Mouse (Mus musculus) C2C12 (cell line): ENCODE measurements around the gene Arhgap8. TPM values are rescaled to one million over a fixed set of nuclear protein-coding genes. Genes with fewer than 3 reads are reported as not detected.

Source experiments
- H3K27me3 ChIP-seq: one replicate; pipeline ENCODE4 v1.6.1; 2011; ENCODE audit not compliant: control insufficient read depth, insufficient read depth, insufficient read length
- H3K36me3 ChIP-seq: one replicate; pipeline ENCODE4 v1.6.1; 2011; ENCODE audit not compliant: control insufficient read depth, insufficient read depth
- H3K4me3 ChIP-seq: one replicate; pipeline ENCODE4 v1.5.1; 2011; ENCODE audit warnings: mild to moderate bottlenecking, control low read depth; ENCODE audit not compliant: poor library complexity, insufficient read depth, severe bottlenecking
- H3K79me2 ChIP-seq: one replicate; pipeline ENCODE4 v1.6.1; 2011; ENCODE audit not compliant: control insufficient read depth, insufficient read depth
- H3K79me3 ChIP-seq: one replicate; pipeline ENCODE4 v1.6.1; 2011; ENCODE audit warnings: low read depth, control low read depth
- H3ac ChIP-seq: one replicate; pipeline ENCODE3; 2011; ENCODE audit warnings: low read depth; ENCODE audit not compliant: control insufficient read depth, insufficient read length
- CEBPB ChIP-seq: IDR thresholded peaks from one replicate; pipeline ENCODE4 v1.6.1; 2011; ENCODE audit warnings: low read depth, mild to moderate bottlenecking, control low read depth, moderate library complexity
- CTCF ChIP-seq: IDR thresholded peaks from one replicate; pipeline ENCODE4 v1.5.1; 2011; ENCODE audit not compliant: control insufficient read depth, insufficient read depth, insufficient read length
- FOSL1 ChIP-seq: IDR thresholded peaks from one replicate; pipeline ENCODE4 v1.8.0; 2011; ENCODE audit warnings: mild to moderate bottlenecking, low read length; ENCODE audit not compliant: poor library complexity, insufficient read depth, severe bottlenecking
- MAX ChIP-seq: IDR thresholded peaks from one replicate; pipeline ENCODE4 v1.6.1; 2011; ENCODE audit warnings: mild to moderate bottlenecking, control low read depth
- MYOD1 ChIP-seq: IDR thresholded peaks from one replicate; pipeline ENCODE4 v1.6.1; 2011; ENCODE audit warnings: low read depth; ENCODE audit not compliant: control insufficient read depth, insufficient read length
- MYOG ChIP-seq: IDR thresholded peaks from one replicate; pipeline ENCODE4 v1.6.1; 2011; ENCODE audit not compliant: control insufficient read depth, insufficient read length; ENCODE audit errors: extremely low read depth
- USF1 ChIP-seq: IDR thresholded peaks from one replicate; pipeline ENCODE4 v1.6.1; 2011; ENCODE audit warnings: low read depth, mild to moderate bottlenecking, control low read depth, moderate library complexity
- polyA plus RNA-seq: library from polyadenylated mRNA; unstranded; fragments of >200 nt; fragmentation: generic; extraction: Trizol; gene quantifications from one replicate; pipeline ENCODE4 v1.2.1, GENCODE M21; 2012; ENCODE audit warnings: missing spikeins

Arhgap8 gene
- polyA plus RNA-seq, 1 experiment = not detected

DNA sequence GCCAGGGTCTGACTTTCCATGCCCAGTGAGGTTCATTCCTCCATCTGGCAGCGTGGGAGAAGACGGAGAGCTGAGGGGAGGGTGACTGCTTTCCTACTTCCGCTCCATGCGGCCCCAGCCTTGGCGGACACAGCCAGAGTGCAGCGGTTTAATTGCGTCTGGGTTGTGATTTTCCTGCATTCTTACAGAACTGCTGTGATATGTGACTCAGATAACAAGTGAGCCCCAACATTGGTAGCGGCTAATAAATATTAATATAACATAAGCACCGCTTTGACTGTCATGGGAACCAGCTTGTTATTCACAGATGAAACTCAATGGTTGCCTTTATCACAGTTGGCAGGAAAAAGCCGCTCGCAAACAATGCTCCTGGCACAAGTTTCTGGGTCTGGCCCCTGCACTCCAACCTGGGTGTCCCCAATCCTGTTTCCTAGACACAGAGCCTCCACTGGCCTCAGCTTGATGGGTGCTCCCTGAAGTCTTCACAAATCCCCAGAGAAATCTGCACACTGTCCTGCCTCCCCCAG is 93.0 kb downstream of the Arhgap8 start:
- no peak overlapping the region for H3ac ChIP-seq
- H3K27me3 ChIP-seq = peaks cover 53% of the 10 kb centered on the region
- H3K36me3 ChIP-seq = no peaks in the 10 kb centered on the region
- TF ChIP-seq MYOD1 = no peak
- no peak for TF ChIP-seq FOSL1
- no peak for TF ChIP-seq MAX
- no peak for TF ChIP-seq MYOG
- TF ChIP-seq CEBPB = no peak
- no peak for TF ChIP-seq CTCF
- no peak for TF ChIP-seq USF1
- H3K4me3 ChIP-seq = no peak overlapping the region
- H3K79me3 ChIP-seq = no peaks in the 10 kb centered on the region
- no peaks in the 10 kb centered on the region for H3K79me2 ChIP-seq

DNA sequence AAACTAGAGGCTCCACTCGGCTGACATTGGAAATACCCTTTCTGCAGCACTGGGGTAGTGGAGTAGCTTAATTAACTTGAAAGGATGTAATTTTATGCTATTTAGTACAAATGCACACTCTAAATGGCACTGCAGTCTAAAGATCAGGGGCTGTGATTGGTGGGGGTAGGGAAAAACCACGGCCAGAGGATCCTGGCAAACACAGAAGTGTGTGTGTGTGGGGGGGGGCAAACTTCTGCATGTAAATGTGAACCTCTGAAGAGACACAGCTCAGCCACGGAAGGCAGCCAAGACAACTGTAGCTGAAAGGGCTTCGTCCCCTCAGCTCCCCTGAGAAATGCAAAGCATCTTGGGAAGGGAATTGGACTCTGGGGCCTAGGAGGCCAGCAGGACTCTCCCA is 95.3 kb downstream of the Arhgap8 start:
- no peak overlapping the region for H3ac ChIP-seq
- no peaks in the 10 kb centered on the region for H3K36me3 ChIP-seq
- H3K27me3 ChIP-seq = peaks cover 53% of the 10 kb centered on the region
- TF ChIP-seq USF1 (no peak), MYOD1 (no peak), CTCF (no peak), MYOG (no peak), MAX (no peak), CEBPB (no peak), FOSL1 (no peak)
- no peaks in the 10 kb centered on the region for H3K79me3 ChIP-seq
- no peak overlapping the region for H3K4me3 ChIP-seq
- H3K79me2 ChIP-seq = no peaks in the 10 kb centered on the region

- no peak for TF ChIP-seq MYOD1
- no peak for TF ChIP-seq MYOG
- no peak for TF ChIP-seq FOSL1
- TF ChIP-seq USF1 = no peak
- TF ChIP-seq MAX = no peak
- no peak for TF ChIP-seq CTCF
- TF ChIP-seq CEBPB = no peak
These were observed 97.7 kb downstream of the Arhgap8 start for GRCm38 (mm10) chr15:84817589-84817988.

GRCm38 (mm10) chr15:84818284-84818683 is 98.4 kb downstream of the Arhgap8 start:
- no peak overlapping the region for H3K4me3 ChIP-seq
- H3K36me3 ChIP-seq = no peaks in the 10 kb centered on the region
- TF ChIP-seq MYOG (no peak), CEBPB (no peak), CTCF (no peak), MYOD1 (no peak), USF1 (no peak), FOSL1 (no peak), MAX (no peak)
- H3K79me3 ChIP-seq = no peaks in the 10 kb centered on the region
- H3ac ChIP-seq = no peak overlapping the region
- H3K27me3 ChIP-seq = peaks cover 35% of the 10 kb centered on the region
- H3K79me2 ChIP-seq = no peaks in the 10 kb centered on the region

More at GRCm38 (mm10) chr15:84817589-84817988, 97.7 kb downstream of the Arhgap8 start:
- no peak overlapping the region for H3ac ChIP-seq
- H3K36me3 ChIP-seq = no peaks in the 10 kb centered on the region
- no peaks in the 10 kb centered on the region for H3K79me3 ChIP-seq
- H3K4me3 ChIP-seq = no peak overlapping the region
- no peaks in the 10 kb centered on the region for H3K79me2 ChIP-seq
- peaks cover 36% of the 10 kb centered on the region for H3K27me3 ChIP-seq

DNA sequence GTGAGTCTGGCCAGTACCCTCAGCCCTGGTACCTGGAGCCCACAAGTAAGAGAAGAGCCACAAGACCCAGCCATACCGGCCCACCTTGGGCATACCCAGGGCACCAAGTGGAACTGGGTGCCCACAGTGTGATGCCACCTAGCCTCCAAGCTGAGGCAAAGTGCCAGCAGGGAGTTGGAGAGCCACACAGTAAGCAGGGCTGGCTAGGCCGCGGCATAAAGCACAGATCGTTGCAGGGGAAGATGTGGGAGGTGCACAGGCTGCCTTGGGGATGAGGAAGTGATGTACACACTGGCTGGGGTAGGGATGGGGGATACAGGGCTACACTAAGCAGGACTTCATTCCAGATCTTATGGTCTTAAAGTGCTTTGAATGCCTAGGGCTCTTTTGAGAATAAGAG is 101.0 kb downstream of the Arhgap8 start:
- TF ChIP-seq CEBPB (no peak), MYOD1 (no peak), USF1 (no peak), MYOG (no peak), MAX (no peak), CTCF (no peak), FOSL1 (no peak)
- no peaks in the 10 kb centered on the region for H3K79me2 ChIP-seq
- H3K79me3 ChIP-seq = no peaks in the 10 kb centered on the region
- no peaks in the 10 kb centered on the region for H3K36me3 ChIP-seq
- no peak overlapping the region for H3ac ChIP-seq
- no peak overlapping the region for H3K4me3 ChIP-seq
- H3K27me3 ChIP-seq = peaks cover 25% of the 10 kb centered on the region

Other genes with a start within 250 kb of the Arhgap8 start
- 0.01 TPM for gene Rtl6, start 162.2 kb upstream of the Arhgap8 start, polyA plus RNA-seq
- gene Prr5, start 50.4 kb upstream of the Arhgap8 start, polyA plus RNA-seq = 9.9 TPM
- gene Phf21b, start 136.0 kb downstream of the Arhgap8 start, polyA plus RNA-seq = 0.26 TPM
- gene Gm29666, start 200.0 kb downstream of the Arhgap8 start, polyA plus RNA-seq = 0.06 TPM
- 54.0 TPM for gene Nup50, start 203.4 kb downstream of the Arhgap8 start, polyA plus RNA-seq